Mouse (Mus musculus) heart, postnatal 0 days (tissue): ENCODE measurements at regions not wholly inside any gene's neighbourhood (a gene's known extent, or its start where the extent isn't known, plus 50 kb on each side); places are given as distances from the start of the nearest gene placed in this dataset.

ENCODE experiments used
- ATAC-seq: fragments of 200-750 bp; cut with Nextera tagmentation; 2 replicates; pipeline ENCODE4 v1.8.0; 2017; ENCODE audit warnings: low read depth, moderate number of reproducible peaks, moderate library complexity; ENCODE audit not compliant: insufficient read depth
- DNase-seq: peaks from one replicate; pipeline ENCODE4 v3.0.0-alpha.2; 2016; ENCODE audit warnings: low spot score
- H3K27ac ChIP-seq: fragments of 300-500 bp; sonication (generic); 2 replicates; pipeline ENCODE4 v1.5.1; 2014; ENCODE audit warnings: low read depth, mild to moderate bottlenecking
- H3K27me3 ChIP-seq: fragments of 300-500 bp; sonication (generic); 2 replicates; pipeline ENCODE4 v1.6.1; 2014; ENCODE audit warnings: low read length, mixed read lengths; ENCODE audit not compliant: control insufficient read depth, insufficient read depth
- H3K36me3 ChIP-seq: fragments of 300-500 bp; sonication (generic); replicated peaks from 2 replicates; pipeline ENCODE4 v1.6.1; 2014; ENCODE audit warnings: low read length, mixed read lengths; ENCODE audit not compliant: control insufficient read depth, insufficient read depth
- H3K4me1 ChIP-seq: fragments of 300-500 bp; sonication (generic); 2 replicates; pipeline ENCODE4 v1.6.1; 2014; ENCODE audit warnings: antibody characterized with exemption; ENCODE audit not compliant: control insufficient read depth, insufficient read depth
- H3K4me2 ChIP-seq: fragments of 300-500 bp; sonication (generic); 2 replicates; pipeline ENCODE4 v1.6.1; 2014; ENCODE audit warnings: low read depth, mild to moderate bottlenecking, low read length, moderate library complexity
- H3K4me3 ChIP-seq: fragments of 300-500 bp; sonication (generic); 2 replicates; pipeline ENCODE4 v1.5.1; 2014; ENCODE audit warnings: low read depth, low read length
- H3K9ac ChIP-seq: fragments of 300-500 bp; sonication (generic); replicated peaks from 2 replicates; pipeline ENCODE4 v1.6.1; 2014; ENCODE audit warnings: low read depth, low read length, mixed read lengths
- H3K9me3 ChIP-seq: fragments of 300-500 bp; sonication (generic); replicated peaks from 2 replicates; pipeline ENCODE4 v1.6.1; 2016; ENCODE audit warnings: low read length; ENCODE audit not compliant: control insufficient read depth
- CTCF ChIP-seq: IDR thresholded peaks from 2 replicates; pipeline ENCODE4 v1.5.1; 2016; ENCODE audit warnings: antibody characterized with exemption, control low read depth, low read depth
- EP300 ChIP-seq: IDR thresholded peaks from 2 replicates; pipeline ENCODE4 v1.6.1; 2016; ENCODE audit warnings: antibody characterized with exemption, low read depth
- WGBS: fragments of 180-500 bp; shearing (Covaris S2); extraction: QIAGEN DNeasy Blood & Tissue Kit; methylation state at CpG from one replicate; pipeline ENCODE4 v1.1.7; 2014; 5-methylcytosine and 5-hydroxymethylcytosine counted together

DNA sequence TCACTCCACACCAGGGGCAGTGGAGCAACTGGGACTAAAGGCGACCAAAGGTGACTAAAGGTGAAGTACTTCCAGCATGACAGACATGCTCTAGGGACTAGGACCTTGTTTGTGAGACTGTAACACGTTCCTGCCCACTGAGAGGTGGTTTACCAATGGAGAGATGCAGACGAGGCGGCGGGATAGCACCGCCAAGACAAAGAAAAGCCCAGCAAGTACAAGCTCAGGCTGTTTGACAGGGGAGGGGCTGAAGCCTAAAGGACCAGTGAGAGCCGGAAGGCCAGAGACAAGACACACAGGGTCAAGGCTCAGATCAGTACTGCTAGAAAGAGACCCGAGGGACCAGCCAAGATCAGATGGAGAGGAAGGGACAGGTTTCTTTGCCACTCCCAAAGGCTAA, 126.2 kb downstream of the Plxna1 start:
- H3K9ac ChIP-seq = no peak overlapping the region
- H3K36me3 ChIP-seq = no peaks in the 10 kb centered on the region
- no peak for TF ChIP-seq EP300
- TF ChIP-seq CTCF = no peak
- no peak for ATAC-seq
- no peak for DNase-seq
- no peak overlapping the region for H3K4me3 ChIP-seq
- no peaks in the 10 kb centered on the region for H3K9me3 ChIP-seq
- no peak overlapping the region for H3K27ac ChIP-seq
- WGBS = 46% methylated on average over 8 of the region's 8 CpGs
- peaks cover 34% of the 10 kb centered on the region for H3K27me3 ChIP-seq
- no peak overlapping the region for H3K4me2 ChIP-seq
- 0 out of 2 replicates have a peak, but pooled peaks cover 15% of the 10 kb centered on the region for H3K4me1 ChIP-seq

DNA sequence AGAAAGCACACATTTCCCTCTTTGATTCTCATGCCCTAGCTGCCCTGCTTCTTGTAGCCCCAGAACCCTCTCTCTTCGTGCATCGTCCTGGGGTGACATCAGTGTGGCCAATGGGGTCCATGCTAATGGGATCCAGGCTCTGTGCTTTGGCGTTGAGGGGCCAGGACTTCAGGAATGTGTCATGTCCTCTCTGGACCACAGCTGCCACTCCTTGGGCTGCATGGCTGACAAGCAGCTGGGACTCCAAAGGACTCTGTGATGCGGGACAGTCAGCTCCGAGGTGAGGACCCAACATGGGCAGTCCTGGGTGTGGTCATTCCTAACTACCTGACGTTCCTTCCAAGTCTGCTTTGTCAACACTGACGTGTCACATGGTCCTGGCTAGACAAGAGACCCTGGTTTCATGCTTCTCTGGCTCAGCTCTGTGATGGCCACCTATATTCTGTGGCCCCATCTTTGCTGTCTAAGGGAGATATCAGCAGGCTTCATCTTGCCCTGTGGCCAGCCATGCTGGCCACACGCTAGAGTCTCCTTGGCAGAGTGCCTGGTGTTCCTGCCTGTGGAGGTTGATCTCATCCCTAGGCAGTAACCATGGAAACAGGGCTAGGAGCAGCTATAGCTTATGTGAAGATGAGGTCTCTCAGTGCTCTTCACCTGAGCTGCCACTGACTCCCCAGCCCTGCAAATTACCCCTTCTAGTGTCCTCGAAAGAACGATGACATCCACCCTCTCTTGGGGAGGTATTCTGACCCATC, 125.4 kb downstream of the Plxna1 start:
- no peaks in the 10 kb centered on the region for H3K36me3 ChIP-seq
- DNase-seq = no peak
- H3K4me2 ChIP-seq = no peak overlapping the region
- 0 out of 2 replicates have a peak, but pooled peaks cover 15% of the 10 kb centered on the region for H3K4me1 ChIP-seq
- H3K27ac ChIP-seq = no peak overlapping the region
- H3K9me3 ChIP-seq = no peaks in the 10 kb centered on the region
- TF ChIP-seq EP300 (no peak), CTCF (no peak)
- WGBS = 71% methylated on average over 10 of the region's 10 CpGs
- H3K27me3 ChIP-seq = peaks cover 39% of the 10 kb centered on the region
- H3K4me3 ChIP-seq = no peak overlapping the region
- no peak for ATAC-seq
- H3K9ac ChIP-seq = no peak overlapping the region

GRCm38 (mm10) chr6:89238871-89239270, 123.5 kb downstream of the Plxna1 start:
- 52% methylated on average over 14 of the region's 14 CpGs for WGBS
- no peak overlapping the region for H3K4me3 ChIP-seq
- H3K36me3 ChIP-seq = no peaks in the 10 kb centered on the region
- DNase-seq (no peak), ATAC-seq (no peak)
- H3K9me3 ChIP-seq = no peaks in the 10 kb centered on the region
- H3K4me1 ChIP-seq = 0 out of 2 replicates have a peak, but pooled peaks cover 15% of the 10 kb centered on the region
- no peak overlapping the region for H3K9ac ChIP-seq
- peak overlapping the region; percentile 7 for H3K4me2 ChIP-seq
- no peak overlapping the region for H3K27ac ChIP-seq
- H3K27me3 ChIP-seq = peaks cover 56% of the 10 kb centered on the region
- TF ChIP-seq CTCF (no peak), EP300 (no peak)

DNA sequence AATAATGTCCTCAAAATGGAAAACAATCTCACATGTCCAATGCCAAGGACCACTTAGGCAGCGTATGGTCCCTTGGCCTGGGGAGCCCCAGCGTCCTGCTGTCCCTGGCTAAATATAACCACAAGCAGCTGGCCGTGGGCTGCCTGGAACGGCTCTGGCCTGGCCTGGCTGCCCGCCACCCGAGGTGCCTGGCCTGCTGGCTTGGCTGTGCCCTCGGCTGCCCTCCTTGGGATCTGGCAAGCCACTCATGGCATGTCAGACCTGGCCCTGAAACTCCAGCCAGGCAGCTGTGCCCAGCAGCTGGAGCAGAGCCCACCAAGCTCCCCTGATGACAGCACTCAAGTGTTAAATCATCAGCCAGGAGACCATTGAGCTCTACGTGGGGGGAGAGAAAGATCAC, 122.9 kb downstream of the Plxna1 start:
- Histone ChIP-seq H3K4me1 (0 out of 2 replicates have a peak, but pooled peaks cover 15% of the 10 kb centered on the region), H3K9me3 (no peaks in the 10 kb centered on the region), H3K27ac (peak overlapping the region; percentile 24; the same call in 1 of the 2 replicates), H3K4me2 (peak overlapping the region; percentile 7), H3K27me3 (peaks cover 58% of the 10 kb centered on the region), H3K36me3 (no peaks in the 10 kb centered on the region), H3K9ac (no peak overlapping the region), H3K4me3 (no peak overlapping the region)
- peak; percentile 85 for DNase-seq
- ATAC-seq = peak; percentile 95
- TF ChIP-seq CTCF (no peak), EP300 (peak; percentile 80; the same call in 1 of the 2 replicates)
- WGBS = 17% methylated on average over 8 of the region's 8 CpGs

DNA sequence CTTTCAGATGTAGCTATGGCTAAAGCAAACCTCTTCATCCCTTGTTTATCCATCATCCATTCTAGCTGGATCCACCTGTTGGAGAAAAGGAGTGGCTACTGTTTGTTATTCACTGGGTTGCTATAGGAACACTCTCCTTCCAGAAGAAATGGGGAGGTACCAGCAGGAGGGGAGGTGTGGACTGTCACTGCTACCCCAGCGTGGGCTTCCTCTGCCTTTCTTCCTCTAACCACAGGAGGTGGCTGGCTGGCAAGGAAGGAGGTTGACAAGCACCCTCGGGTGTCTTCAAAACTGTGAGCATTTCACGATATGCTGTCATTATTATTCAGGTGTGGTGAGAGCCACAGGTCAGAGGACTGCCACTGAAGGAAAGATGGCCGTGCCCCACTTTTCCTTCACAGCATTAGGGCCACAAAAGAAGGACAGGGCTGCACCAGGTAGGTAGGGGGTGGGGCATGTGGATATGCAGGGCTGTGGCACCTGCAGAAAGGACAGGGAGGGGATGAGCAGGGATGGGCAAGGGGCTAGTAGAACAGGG, 122.2 kb downstream of the Plxna1 start:
- Histone ChIP-seq H3K4me1 (0 out of 2 replicates have a peak, but pooled peaks cover 15% of the 10 kb centered on the region), H3K9ac (no peak overlapping the region), H3K27ac (no peak overlapping the region), H3K27me3 (peaks cover 57% of the 10 kb centered on the region), H3K36me3 (no peaks in the 10 kb centered on the region), H3K4me3 (no peak overlapping the region), H3K9me3 (no peaks in the 10 kb centered on the region), H3K4me2 (no peak overlapping the region)
- ATAC-seq (no peak), DNase-seq (no peak)
- TF ChIP-seq EP300 = no peak
- TF ChIP-seq CTCF = no peak
- WGBS = 20% methylated on average over 4 of the region's 4 CpGs
